Mouse (Mus musculus): ENCODE measurements around the gene Tpd52l2.

DNA sequence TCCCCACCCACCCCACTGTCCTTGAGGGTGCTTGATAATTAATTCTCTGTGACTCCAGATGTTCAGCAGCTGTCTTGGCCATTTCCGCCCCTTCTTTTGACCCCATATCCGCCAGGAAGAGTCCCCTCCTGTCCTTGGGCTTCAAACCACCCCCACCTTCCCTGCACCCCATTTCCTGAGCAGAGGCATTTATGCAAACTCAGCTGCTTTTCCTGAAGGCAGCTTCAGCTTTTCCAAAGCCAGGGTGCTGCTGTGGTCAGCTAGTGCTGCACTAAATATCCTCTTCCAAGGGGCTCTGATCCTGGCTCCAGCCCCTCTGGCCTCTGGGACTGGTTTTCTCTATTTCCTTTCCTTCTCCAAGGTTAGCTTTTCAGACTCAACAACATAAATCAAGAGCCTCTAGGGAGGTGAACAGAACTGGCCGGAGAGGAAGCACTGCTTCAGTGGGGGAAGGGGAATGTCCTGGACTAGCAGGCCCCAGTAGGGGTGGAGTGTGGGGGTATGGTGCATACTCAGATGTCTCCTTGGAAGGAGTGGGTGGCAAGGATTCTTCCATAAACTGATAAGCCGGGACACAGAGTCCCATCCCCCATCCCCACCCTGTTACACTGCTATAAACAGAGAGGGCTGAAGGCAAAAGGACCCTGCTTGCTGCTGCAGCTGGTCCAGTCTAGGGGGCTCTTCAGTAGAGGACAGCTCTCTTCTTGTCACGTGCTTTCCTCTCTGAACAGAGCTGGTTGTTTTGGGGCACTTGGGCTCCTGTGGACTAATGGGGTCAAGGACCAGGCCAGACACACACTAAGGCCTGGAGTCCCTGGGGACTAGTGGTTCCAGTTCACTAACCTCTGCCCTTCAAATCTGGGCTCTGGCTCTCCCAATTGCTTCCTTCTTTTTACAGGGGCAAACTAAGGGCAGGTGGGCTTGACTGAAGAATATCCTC lies 9.3 kb upstream of the Tpd52l2 start:
- TF ChIP-seq CTCF (IDR thresholded peaks at IDR 0.05; ENCODE audit: control insufficient read depth, insufficient read depth, insufficient read length) (no peak), MAX (IDR thresholded peaks at IDR 0.05) (no peak), CEBPB (IDR thresholded peaks at IDR 0.05; ENCODE audit: low read depth) (no peak), MYOD1 (IDR thresholded peaks at IDR 0.05; ENCODE audit: control insufficient read depth, insufficient read length, low read depth) (no peak), USF1 (IDR thresholded peaks at IDR 0.05; ENCODE audit: low read depth) (no peak), MYOG (IDR thresholded peaks at IDR 0.05; ENCODE audit: control insufficient read depth, extremely low read depth, insufficient read length) (no peak)
